Mouse (Mus musculus): ENCODE measurements around the gene Skap1.

DNA sequence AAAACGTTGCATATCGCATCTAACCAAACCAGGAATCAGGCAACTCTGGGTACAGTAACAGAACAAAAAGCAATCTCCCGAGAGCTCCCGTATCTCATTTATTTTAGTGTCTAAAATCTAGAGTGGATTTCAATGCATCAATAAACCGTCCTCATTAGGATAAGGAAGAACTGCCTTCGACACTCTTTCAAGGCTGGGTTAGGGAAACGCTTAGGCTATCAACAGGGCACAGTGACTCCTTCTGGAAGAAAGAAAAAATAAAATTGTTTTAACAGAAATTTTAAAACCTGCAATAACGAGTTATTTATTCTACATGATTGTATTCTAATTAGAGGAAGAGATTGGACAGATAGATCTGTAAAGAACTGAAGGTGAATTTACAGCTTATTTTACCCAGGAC is 82.0 kb downstream of the Skap1 start:
- TF ChIP-seq E2F4 (IDR thresholded peaks at IDR 0.05; ENCODE audit: insufficient read depth) (no peak), POLR2A (IDR thresholded peaks at IDR 0.05; ENCODE audit: insufficient read length, low read depth) (no peak), MAX (IDR thresholded peaks at IDR 0.05; ENCODE audit: low read depth) (no peak), USF1 (IDR thresholded peaks at IDR 0.05; ENCODE audit: low read depth) (no peak), CEBPB (IDR thresholded peaks at IDR 0.05; ENCODE audit: insufficient read depth, poor library complexity, severe bottlenecking) (no peak), TCF12 (IDR thresholded peaks at IDR 0.05; ENCODE audit: insufficient read depth, poor library complexity, severe bottlenecking) (no peak), MYOD1 (IDR thresholded peaks at IDR 0.05; ENCODE audit: control insufficient read depth in 1 of 3, insufficient read length in 2 of 3, low read depth in 2 of 3) (no peak)
